Mouse (Mus musculus) right cerebral cortex, adult 2 months (tissue): ENCODE measurements around the gene Ihh.
A peak's percentile ranks its signal among the peaks of the same experiment; 100 is the strongest.

ENCODE experiments used
- DNase-seq, 2 experiments: peaks; one replicate each; pipeline ENCODE4 v3.0.0; 2021 to 2022; ENCODE audit warnings: low spot score in 2 of 2

Gene Ihh

DNA sequence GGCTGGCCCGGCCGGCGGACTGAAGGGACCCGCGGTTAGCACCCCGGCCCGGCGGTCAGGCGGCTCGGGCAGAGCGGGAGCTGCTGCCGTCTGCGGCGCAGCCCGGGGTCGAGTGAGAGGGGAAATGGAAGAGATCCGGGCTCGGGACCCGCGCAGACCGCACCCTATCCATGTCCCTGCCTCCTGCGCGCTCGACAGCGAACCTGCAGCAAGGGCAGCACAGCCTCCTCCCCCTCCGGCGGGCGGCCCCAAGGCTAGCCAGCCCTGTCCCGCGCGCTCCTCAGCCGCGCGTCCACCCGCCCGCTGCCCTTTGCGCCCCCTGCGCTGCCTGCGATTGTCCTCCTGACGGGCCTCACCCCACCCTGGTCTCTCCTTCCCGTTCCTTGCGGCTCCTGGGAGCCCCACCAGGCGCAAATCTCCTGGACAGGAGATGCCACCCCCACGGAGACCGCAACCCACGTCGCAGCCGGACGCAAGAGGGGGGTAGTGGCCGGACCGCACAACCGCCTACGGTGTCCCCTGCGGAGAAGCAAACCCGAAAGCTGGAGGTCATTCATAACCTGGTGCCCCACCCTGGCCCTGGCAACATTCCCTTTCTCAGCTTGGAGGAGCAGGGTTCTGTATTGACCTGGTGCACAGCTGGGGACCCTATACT is at the start of gene Ihh:
TSS of gene Ihh (minus strand) at position 117 of the 655 bp plus-strand sequence.
- no peak for DNase-seq

DNA sequence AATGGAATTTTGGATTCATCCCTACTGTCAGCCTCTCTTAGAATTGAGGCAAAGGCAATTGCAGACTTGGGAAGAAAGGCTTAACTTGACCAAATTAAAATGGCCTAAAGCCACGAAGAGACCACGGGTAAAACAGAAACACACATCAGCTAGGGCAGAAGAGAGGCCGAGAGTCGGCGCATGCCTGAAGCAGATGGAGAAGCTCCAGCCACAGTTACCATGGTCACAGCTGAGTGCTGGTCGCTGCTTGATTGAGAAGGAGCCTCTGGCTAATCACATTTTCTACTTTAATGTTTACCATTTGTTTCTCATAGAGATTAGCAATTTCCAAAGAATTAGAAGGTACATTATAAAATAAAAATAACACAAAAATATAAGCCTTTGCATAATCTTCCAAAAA is 49.7 kb upstream of the Ihh start:
- DNase-seq, result no peak

DNA sequence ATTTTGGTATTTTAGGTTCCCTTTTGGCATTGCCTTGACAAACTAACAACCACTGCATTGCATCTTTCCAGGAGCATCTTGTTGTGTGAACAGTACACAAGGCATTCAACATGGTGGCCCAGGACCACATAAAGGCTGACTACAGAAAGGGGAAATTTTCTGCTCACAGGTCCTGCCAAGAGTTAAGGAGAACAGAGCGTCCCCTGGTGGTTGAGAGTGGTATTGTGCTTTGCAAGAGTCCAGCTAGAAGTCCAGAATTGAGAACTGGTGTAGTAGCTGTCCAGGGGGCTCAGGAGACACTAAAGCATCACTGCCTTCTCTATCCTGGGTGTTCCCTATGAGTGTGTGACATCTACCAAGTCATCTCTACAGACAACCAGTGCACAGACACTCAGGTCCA is 49.0 kb upstream of the Ihh start:
- DNase-seq, result peak; percentile 13 to 37

DNA sequence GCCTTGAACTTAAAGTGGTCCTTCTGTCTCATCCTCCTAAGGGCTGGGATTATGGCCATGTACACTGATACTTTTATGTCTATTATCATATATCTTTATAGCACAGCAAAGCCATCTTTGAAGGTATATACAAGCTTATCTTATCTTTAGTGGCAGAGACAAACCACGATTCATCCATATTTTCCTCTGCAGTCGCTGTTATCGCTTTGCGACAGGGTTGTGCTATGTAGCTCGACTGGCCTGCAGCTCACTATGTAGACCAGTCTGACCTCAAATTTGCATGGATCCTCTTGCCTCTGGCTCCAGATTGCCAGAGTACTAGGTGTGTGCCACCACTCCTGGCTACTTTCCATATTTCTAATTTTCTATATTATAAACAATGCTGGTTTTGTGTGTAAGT is 47.7 kb upstream of the Ihh start:
- DNase-seq, result no peak

DNA sequence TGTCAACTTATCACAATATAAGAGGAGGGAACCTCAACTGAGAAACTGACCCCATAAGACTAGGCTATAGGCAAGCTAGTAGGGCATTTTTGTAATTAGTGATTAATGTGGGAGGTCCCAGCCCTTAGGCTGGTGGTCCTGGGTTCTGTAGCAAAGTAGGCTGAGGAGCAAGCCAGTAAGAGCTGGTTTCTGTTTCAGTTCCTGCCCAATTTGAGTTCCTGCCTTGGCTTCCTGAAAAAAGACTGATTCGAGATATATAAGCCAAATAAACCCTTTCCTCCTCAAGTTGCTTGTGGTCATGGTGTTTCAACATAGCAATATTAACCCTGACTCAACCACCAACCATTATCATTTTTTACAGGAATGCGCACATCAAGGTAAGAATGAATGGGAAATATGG is 45.8 kb upstream of the Ihh start:
- no peak for DNase-seq

DNA sequence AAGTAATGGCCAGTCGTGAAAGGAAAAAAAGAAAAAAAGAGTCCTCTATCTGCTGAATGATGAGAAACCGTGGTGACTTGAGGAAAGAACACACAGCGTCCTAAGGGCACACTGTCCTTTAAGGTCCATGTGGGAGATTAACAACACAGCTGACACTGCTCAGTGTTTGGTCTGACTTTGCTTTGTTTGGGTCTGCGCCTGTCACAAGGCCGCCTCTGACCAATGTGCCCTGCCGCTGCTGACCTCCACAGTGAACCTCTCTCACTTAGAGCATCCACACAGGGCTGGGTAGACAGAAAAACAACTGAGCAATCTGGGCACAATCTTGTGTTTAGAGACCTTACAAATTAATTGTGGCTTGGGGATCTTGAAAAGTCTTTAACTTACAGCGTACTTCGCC is 25.5 kb upstream of the Ihh start:
- DNase-seq, result no peak

DNA sequence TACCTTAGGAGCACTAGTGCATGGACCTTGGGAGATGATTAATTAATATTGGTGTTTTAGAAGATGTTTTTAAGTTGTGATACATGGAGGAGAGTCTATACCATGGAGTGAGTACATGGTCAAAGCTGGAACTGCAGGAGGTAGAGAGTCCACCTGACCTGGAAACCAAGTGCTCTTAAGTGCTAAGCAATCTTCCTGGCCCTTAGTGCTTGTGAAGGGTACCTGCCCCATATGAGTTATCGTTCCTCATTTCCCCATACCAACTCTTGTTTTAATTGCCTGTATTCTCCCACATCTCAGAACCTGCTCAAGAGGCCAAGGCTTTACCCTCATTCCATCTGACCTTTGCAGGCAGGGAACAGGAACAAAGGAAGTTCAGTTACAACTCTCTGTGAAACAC is 24.5 kb upstream of the Ihh start:
- DNase-seq, result no peak

DNA sequence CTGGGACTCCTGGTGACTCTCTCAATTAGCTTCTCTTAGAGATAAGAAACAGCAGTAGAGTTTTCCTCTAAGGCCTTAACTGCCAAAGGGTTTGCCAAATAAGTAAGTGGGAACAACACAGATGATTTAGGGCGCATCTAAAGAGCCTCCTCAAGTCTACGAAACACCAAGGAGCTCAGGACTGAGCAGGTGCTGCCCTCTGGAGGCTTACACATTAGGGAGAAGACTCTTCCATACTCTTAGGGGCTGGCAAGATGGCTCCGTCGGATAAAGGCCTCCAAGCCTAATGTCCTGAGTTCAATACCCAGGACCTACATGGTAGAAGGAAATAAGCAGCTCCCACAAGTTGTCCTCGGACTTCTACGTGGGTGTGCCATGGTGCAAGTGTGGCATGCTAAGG is 22.1 kb upstream of the Ihh start:
- DNase-seq, result no peak

DNA sequence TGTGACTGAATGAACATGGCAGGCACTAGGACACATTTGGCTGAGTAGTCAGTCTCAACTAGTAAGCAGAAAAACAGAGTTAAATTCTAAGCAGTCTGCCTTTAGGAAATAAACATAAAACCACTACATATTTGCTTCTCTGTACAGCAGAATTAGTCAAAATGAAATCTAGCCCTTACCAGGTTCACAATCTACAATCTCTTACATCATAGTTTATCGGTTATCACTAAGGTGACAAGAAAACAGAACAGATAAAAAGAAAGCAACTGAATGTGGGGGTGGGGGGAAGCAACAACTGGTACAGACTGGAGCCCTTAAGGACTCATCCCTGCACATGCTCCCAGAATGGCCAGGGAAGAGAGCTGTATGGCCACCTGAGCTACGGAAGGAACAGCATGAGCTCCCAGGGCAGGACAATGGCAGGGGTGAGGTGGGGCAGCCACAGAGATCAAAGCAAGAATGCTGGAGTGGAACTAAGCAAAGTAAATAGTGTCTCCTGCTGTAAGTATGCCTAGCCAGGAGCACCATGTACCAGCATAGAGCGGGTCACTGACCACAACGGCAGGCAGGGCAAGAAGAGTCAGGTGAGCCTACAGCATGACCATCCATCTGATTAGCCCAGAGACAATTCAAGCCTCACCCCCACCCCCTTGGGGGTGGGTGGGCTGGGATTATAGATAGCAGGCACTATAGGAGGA is 20.0 kb upstream of the Ihh start:
- no peak for DNase-seq

DNA sequence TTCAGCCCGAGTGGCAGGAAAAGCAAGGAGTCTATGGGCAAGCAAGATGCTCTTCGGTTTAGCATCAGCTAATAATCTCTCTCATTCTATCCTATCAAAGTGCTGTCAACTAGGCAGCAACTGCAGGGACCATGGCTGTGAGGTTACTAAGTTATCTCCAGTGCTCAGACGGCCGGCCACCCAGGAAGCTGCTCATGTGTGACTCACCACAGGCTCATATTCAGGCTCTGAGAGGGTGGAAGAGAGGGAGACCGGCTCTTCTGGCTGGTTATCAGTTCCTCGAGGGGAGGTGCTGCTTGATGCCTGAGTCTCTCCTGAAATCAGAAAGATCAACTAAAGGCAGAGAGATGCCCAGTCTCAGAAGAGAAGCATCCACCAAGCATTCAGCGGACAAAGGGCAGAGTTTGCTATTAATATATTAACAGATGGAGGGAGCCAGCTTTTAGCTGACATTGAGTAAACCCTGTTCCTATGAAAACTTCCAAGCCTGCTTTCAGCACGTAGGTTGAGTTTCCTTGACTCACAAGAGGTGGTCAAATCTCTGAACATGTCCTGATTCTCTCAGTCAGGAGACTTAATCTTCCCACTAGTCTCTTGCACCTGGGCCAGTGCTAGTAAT is 16.6 kb upstream of the Ihh start:
- DNase-seq, result no peak

DNA sequence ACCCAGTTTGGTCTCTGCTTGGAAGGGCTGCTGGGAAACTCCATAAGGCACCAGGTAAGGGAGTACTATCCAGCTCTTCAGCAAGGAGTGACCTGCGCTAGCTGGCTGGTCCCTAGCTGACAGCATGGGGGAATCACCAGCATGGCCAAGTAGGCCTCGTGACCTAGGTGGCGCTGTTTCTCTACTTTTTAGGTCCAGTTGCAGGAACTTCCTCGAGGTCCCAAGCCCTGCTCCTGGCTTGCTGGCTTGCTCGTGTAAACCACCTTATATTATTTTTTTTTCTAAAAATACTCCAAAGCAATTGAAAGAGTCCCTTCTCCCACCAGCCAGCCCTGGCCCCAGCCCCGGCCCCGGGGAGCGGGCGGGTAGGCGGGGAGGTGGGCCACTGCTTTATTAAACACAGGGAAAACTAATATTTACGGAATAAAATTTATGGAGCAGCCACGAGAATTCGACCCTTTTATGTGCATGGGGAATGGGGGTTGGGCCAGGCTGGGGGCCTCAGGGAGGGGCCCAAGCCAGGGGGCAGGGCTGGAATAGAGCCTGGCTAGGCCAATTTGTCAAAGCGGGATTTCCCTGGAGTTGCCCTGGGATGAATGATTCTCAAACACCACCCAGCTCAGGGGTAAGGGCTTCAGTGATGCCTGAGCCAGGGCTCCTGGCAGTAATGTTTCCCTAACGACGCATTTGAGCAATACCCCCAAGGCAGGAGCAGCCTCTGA is 13.2 kb upstream of the Ihh start:
- DNase-seq, result peak; percentile 57 to 62

DNA sequence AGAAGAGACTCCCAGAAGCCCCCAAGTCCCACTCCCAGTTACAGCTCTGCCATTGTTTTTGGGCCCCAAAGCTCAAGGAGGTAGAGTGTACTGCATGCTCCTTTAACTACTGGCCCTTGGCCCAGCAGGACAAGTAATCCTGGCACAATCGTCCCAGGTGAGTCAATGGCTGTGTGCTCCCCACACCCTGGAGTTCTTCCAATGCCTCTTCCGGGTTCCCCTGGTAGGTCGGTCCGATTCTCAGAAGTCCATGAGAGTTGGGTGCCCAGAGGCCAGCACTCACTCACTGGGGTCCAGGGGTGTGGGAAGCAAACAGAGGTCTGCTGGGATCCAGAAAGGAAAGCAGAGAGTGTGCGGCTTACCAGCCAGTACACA is 11.4 kb upstream of the Ihh start:
- DNase-seq, result no peak

DNA sequence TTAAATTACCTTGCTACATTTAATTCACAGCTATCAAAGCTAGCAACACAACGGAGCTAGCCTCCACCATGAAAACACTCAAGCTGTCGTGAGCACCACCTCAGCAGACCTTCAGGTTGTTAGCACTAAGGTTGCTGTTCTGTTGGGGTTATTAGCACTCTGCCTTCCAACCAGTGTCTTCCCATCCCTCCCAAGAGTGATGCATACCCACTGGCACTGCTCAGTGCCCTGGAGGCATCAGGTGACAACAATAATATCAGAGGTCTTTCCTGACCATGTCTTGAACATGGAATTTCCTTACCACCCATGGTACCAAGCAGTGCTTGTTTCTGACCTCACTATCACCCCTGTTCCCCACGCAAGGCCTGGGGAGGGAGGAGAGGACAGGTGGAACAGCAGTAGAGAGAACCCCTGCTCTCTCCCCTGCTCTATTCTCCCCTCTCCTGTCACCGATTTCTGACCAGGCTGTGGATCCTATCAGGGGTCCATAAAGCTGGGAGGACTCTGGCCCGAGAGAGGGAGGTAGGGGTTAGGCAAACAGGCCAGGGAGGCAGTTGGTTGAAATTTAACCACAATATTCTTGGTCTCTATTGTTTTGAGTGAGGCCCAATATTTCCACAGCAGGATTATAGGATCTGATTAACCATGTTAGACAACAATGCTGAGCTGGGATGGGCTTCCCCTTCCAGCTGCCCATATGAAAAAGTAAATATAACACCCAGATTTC is 10.8 kb upstream of the Ihh start:
- DNase-seq, result no peak

DNA sequence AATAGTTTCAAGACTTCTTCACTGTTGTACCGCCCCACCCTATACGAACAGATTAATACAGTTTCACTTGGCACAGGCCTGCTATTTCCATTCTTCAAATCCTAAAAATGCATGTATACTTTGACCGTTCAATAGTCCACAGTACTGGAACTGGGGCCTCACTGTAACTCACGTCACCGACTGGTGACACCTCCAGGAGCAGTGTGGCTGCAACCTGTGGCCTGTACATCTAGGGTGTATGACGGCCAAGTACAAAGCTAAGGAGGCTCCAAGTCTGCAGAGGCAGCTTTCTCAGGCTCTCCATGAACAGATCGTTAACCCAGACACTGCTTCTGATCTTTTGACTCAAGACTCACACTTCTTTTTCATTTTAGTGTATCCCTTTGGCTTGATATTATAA is 10.2 kb upstream of the Ihh start:
- no peak for DNase-seq

DNA sequence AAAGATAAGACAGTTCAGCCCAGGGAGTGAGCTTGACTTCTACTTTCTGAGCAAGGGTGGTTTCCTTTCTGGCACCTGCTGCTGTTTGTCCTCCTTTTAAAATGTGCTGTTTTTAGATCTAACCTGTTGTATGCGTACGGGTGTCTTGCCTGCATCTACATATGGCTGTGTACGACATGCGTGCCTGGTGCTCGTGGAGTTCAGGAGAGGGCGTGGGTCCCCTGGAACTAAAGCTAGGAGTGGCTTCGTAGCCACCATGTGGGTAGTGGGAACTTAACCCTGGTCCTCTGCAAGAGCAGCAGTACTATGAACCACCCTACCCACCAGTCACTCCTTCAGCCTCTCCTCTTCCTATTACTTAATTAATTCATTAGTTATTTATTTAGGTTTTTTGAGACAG is 8.6 kb upstream of the Ihh start:
- DNase-seq, result no peak

DNA sequence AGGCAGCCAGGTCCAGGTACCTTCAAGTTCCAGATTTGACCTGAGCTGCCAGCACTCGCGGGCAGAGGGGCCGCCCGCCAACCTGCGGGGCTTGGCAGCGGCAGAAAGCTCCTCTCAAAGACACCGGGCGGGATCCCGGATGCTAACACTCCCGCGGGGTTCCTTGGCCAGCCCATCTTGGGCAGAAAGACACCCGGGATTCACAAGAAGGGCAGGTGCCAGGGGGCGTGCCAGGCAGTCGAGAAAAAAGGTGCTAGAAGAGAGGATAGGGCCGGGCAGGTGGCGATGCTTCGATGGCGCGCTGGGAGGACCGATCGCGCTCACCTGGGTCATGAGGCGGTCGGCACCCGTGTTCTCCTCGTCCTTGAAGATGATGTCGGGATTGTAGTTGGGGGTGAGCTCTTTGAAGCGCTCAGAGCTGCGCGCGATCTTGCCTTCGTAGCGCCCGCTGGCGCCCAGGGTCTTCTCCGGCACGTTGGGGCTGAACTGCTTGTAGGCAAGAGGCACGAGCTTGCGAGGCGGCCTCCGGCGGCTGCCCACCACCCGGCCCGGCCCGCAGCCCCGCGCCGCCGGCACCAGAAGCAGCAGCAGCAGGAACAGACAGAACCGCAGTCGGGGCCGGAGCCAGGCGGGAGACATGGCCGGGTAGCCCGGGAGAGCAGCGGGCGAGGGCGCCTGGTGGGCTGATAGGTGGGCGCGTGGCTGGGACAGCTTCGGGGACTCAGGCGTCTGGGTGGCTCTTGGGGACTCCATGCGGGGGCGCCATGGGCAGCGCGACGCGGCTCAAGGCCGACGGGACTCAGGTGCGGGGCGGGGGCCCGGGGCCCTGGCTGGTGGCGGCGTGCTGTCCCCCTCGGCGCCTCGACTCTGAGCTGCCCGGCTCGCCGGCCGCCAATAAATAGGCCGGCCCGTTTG is 639 bp downstream of the Ihh start:
- DNase-seq, result no peak

DNA sequence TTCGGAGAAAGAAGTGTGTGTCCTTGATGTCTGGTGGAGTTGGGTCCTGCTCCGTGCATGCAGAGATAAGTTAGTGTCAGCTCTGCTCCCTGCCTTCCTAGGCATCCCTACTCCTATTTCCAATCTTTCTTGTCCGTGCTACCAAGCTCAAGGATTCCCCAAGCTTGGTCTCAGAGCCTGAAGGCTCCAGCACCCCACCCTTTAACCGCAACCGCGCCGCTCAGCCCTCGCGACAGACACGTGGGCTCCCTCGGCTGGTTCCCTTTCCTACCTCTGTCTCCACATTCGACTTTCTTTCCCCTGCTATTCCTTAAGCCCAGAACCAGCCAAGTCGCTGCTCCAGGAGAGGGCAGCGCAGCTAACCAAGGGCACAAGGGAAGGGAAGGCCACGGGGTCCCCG is 1.4 kb downstream of the Ihh start:
- DNase-seq, result no peak

DNA sequence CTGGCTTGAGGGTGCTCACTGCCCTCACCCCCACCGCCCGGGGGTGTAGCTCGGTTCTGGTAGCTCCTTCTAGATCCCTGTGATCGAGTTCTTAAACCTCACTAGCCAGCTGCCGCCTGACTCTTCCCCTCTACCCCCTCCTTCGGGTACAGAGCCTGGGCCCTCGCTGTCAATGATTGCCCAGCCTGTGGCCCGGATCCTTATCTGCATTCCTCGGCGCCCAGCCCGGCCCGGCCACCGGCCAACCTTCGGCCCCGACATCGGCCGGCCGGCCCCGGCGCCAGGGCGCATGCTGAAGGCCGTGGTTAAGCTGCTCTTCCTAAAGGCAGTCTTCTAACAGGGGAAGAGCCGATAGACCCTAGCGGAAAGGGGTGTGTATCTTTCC is 1.8 kb downstream of the Ihh start:
- DNase-seq, result no peak

DNA sequence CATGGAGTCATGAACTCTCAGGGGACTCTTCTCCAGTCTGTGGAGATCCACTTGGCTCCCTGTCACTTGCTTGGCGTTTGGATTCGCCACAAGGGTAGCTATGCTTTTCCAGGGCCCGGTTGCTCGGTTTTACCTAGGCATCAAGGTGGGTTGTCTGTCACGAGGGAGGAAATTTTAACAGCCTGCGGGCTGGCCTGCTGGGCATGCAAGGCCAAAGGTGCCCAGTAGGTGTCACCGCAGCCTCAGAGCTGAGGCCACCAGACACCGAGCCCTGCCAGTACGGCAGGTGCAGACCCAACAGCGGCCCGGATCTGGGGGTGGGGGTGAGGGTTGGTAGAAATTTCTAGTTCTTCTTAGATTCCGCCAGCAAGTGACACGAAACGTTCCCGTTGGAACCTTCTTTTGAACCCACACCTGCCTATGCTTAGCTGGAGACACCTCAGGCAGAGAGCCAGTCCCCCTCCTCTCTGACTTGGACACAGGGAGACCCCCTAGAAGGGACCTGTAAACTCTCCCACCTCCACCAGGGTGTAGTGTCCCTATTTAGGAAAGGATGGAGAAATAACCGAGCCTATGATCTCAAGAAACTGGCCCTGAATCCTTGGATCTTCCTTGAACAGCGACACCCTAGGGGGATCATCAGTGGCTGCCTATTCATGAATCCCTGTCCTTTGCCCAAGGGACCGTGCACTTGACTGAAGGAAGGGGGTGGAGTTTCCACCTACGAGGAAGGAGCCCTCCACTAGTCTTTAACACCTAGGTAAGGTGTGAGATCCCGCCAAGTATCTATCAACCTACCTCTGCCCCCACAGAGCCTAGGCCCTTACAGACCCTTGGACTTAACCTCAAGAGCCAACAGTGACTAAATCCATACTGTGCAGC is 2.4 kb downstream of the Ihh start:
- DNase-seq, result peak; percentile 54 to 55
